Mouse (Mus musculus): ENCODE measurements around the gene Tnfrsf14. TPM values are rescaled to one million over a fixed set of nuclear protein-coding genes. Genes with fewer than 3 reads are reported as not detected.
A peak's percentile ranks its signal among the peaks of the same experiment; 100 is the strongest.

The Tnfrsf14 gene
- total and polyA plus RNA-seq, 3 experiments = 8.2 to 13.4 TPM; not detected in 1

DNA sequence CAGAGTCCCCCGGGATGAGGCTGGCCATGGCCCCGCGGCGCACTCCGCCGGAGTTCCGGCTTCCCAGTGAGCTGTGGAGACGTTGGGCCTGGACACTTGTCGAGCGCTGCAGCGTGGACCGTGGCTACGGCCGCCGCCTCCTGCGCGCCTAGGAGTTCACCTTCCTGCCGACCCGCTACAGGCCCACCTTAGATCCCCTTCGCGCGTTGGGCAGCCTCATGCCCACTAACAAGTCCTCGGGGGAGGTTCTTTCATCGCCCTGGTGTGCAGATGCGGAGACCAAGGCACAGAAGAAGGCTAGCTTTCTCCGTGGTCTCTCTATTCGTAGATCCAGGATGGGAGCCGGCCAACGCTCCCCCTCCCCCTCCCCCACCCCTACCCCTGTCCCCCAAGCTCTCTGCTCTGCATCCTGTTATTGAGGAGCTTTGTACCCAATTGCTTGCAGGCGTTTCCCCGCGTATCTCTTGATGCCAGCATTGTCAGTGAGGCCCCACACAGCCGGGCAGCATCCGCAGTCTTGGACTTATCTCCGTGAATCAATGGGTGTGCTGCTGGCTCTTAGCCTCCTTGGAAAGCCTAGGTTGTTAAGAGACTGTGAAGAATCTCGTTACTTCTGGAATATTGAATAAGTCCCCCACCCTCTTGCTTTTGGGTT lies 36.3 kb upstream of the Tnfrsf14 start:
- H3K27me3 ChIP-seq (ENCODE audit: control insufficient read depth in 1 of 2, insufficient read depth in 2 of 2, low read length in 2 of 2) = peaks cover 0 to 5% of the 10 kb centered on the region in 2 experiments; a peak in 1 of 4 replicates
- peak overlapping the region; percentile 97 for H3K27ac ChIP-seq (ENCODE audit: control insufficient read depth, low read depth, low read length)
- H3K4me1 ChIP-seq (ENCODE audit: control insufficient read depth in 1 of 2, insufficient read depth in 2 of 2, low read length in 2 of 2) = peaks cover 6 to 18% of the 10 kb centered on the region in 2 experiments; a peak in 3 of 4 replicates
- no peak for TF ChIP-seq RAD21 (IDR thresholded peaks at IDR 0.05; ENCODE audit: low read depth, low read length)
- no peak for TF ChIP-seq CTCF (IDR thresholded peaks at IDR 0.05 in 2 of 3, conservative IDR thresholded peaks at IDR 0.05 in 1 of 3; ENCODE audit: control insufficient read depth in 1 of 3, insufficient read depth in 1 of 3, low read depth in 2 of 3, low read length in 3 of 3, poor library complexity in 1 of 3, severe bottlenecking in 1 of 3)
- no peak for TF ChIP-seq ZKSCAN1 (IDR thresholded peaks at IDR 0.05; ENCODE audit: low read depth, low read length)
- no peak for TF ChIP-seq JUND (IDR thresholded peaks at IDR 0.05; ENCODE audit: low read depth, low read length)
- TF ChIP-seq NELFE (IDR thresholded peaks at IDR 0.05; ENCODE audit: low read depth, low read length) = no peak
- 0 out of 2 replicates have a peak, but pooled peaks have one; percentile 4 for TF ChIP-seq ELF1 (IDR thresholded peaks at IDR 0.05; ENCODE audit: low read depth, low read length)
- no peak for TF ChIP-seq POLR2AphosphoS2 (IDR thresholded peaks at IDR 0.05; ENCODE audit: low read length)
- peak; percentile 35; the same call in 1 of the 2 replicates for TF ChIP-seq RCOR1 (IDR thresholded peaks at IDR 0.05; ENCODE audit: low read depth, low read length)
- no peak; the same call in 1 of the 2 replicates for TF ChIP-seq MAX (IDR thresholded peaks at IDR 0.05; ENCODE audit: low read length)
- TF ChIP-seq SIN3A (IDR thresholded peaks at IDR 0.05; ENCODE audit: low read length) = peak; percentile 61; the same call in 1 of the 2 replicates
- TF ChIP-seq ZC3H11A (IDR thresholded peaks at IDR 0.05; ENCODE audit: low read depth, low read length) = no peak
- TF ChIP-seq HCFC1 (IDR thresholded peaks at IDR 0.05; ENCODE audit: low read depth, low read length) = peak; percentile 35; the same call in 1 of the 2 replicates
- TF ChIP-seq TBP (IDR thresholded peaks at IDR 0.05; ENCODE audit: low read depth, low read length) = peak; percentile 25; the same call in 1 of the 2 replicates
- TF ChIP-seq EP300 (IDR thresholded peaks at IDR 0.05; ENCODE audit: low read depth in 1 of 2, low read length in 2 of 2) = peak in 1 of 2 experiments; percentile 82; a peak in 3 of 4 replicates
- TF ChIP-seq MAFK (IDR thresholded peaks at IDR 0.05; ENCODE audit: borderline replicate concordance, low read depth, low read length) = no peak
- peak; percentile 62; the same call in 1 of the 2 replicates for TF ChIP-seq ETS1 (IDR thresholded peaks at IDR 0.05; ENCODE audit: low read depth, low read length)
- peak; percentile 50 for TF ChIP-seq TAL1 (IDR thresholded peaks at IDR 0.05; ENCODE audit: low read length)
- TF ChIP-seq CHD2 (IDR thresholded peaks at IDR 0.05; ENCODE audit: low read length) = no peak
- peak; percentile 79 for TF ChIP-seq TCF12 (IDR thresholded peaks at IDR 0.05; ENCODE audit: low read depth, low read length)
- TF ChIP-seq POLR2AphosphoS5 (IDR thresholded peaks at IDR 0.05; ENCODE audit: borderline replicate concordance, low read depth, low read length) = no peak
- peak; percentile 71 for TF ChIP-seq GATA1 (IDR thresholded peaks at IDR 0.05; ENCODE audit: low read depth, low read length)
- no peak; the same call in 1 of the 2 replicates for TF ChIP-seq KAT2A (conservative IDR thresholded peaks at IDR 0.05; ENCODE audit: low read depth, low read length)
- TF ChIP-seq SMC3 (IDR thresholded peaks at IDR 0.05; ENCODE audit: low read depth, low read length) = no peak
- no peak for TF ChIP-seq USF2 (IDR thresholded peaks at IDR 0.05; ENCODE audit: borderline replicate concordance in 1 of 2, insufficient read depth in 1 of 2, low read depth in 1 of 2, low read length in 2 of 2)
- TF ChIP-seq CHD1 (IDR thresholded peaks at IDR 0.05; ENCODE audit: low read depth, low read length) = peak; percentile 40; the same call in 1 of the 2 replicates
- no peak for TF ChIP-seq USF1 (IDR thresholded peaks at IDR 0.05; ENCODE audit: low read depth, low read length)
- TF ChIP-seq MYC (IDR thresholded peaks at IDR 0.05; ENCODE audit: low read depth, low read length) = no peak
- peak; percentile 48; the same call in 1 of the 2 replicates for TF ChIP-seq MAZ (IDR thresholded peaks at IDR 0.05; ENCODE audit: low read depth, low read length)
- TF ChIP-seq UBTF (IDR thresholded peaks at IDR 0.05; ENCODE audit: borderline replicate concordance, insufficient read depth, low read depth, low read length) = no peak
- TF ChIP-seq MXI1 (IDR thresholded peaks at IDR 0.05; ENCODE audit: low read depth, low read length) = peak; percentile 39; the same call in 1 of the 2 replicates
- H3K9ac ChIP-seq (ENCODE audit: control insufficient read depth, low read depth, low read length, poor library complexity, severe bottlenecking) = peak overlapping the region; percentile 85
- H3K79me2 ChIP-seq (ENCODE audit: control insufficient read depth, insufficient read depth, low read length, poor library complexity) = peaks cover 36% of the 10 kb centered on the region
- peak overlapping the region; percentile 65 to 92 for H3K4me3 ChIP-seq (ENCODE audit: control insufficient read depth in 1 of 2, insufficient read depth in 1 of 2, low read depth in 2 of 2, low read length in 2 of 2)
- H3K36me3 ChIP-seq (ENCODE audit: control insufficient read depth in 1 of 2, insufficient read depth in 2 of 2, low read length in 2 of 2) = peaks cover 2 to 15% of the 10 kb centered on the region in 2 experiments
- no peaks in the 10 kb centered on the region for H3K9me3 ChIP-seq (replicated peaks; ENCODE audit: insufficient read depth, low read length)
- peak; percentile 85 for DNase-seq (ENCODE audit: low read depth, low spot score)

Measured in MEL (cell line).